Mouse (Mus musculus): ENCODE results near the gene Map3k12. TPM values are rescaled to one million over a fixed set of nuclear protein-coding genes. Genes with fewer than 3 reads are reported as not detected.

Map3k12 gene
- total RNA-seq, 1 experiment from 2014 or later, result 12.0 TPM

DNA sequence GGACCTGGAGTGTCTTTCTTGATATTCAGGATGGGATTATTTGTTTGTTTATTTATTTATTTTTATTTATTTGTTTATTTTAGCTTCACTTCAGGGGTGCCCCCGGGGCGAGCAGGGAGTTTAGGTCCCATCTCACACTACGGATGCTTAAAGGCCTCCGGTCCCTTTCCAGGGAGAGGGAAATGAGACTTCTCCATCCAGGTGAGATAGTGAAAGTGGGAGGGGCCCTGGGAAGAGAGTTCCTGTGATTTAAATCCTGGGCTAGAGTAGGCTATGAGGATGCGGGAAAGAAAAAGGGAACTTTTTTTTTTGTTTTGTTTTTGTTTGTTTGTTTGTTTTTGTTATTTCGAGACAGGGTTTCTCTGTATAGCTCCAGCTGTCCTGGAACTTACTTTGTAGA, 57.5 kb downstream of the Map3k12 start:
- DNase-seq, result no peak

DNA sequence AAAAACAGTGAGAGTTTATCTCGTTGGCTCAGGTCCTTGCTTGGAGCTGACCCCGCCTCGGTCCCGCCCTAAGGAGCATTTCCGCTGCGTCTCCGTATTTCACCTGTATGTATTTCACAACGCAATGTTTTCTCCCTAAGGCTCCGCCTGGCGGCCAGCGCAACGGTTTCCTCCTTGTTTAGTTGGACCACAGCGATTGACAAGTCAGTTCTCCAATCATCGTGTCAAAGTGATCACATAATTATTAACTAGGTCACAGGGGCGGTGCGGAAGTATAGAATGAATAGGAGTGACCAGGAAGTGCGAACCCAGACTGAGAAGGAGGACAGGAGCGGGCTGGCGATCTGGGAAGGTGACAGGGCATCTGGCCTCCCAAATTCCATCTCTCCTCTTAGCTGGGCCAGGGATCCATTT, 58.0 kb downstream of the Map3k12 start, which contains the start of gene Prr13:
Gene Prr13, plus strand, starts transcription at position 125 of the 414 bp plus-strand sequence.
- DNase-seq, result peak; percentile 84

DNA sequence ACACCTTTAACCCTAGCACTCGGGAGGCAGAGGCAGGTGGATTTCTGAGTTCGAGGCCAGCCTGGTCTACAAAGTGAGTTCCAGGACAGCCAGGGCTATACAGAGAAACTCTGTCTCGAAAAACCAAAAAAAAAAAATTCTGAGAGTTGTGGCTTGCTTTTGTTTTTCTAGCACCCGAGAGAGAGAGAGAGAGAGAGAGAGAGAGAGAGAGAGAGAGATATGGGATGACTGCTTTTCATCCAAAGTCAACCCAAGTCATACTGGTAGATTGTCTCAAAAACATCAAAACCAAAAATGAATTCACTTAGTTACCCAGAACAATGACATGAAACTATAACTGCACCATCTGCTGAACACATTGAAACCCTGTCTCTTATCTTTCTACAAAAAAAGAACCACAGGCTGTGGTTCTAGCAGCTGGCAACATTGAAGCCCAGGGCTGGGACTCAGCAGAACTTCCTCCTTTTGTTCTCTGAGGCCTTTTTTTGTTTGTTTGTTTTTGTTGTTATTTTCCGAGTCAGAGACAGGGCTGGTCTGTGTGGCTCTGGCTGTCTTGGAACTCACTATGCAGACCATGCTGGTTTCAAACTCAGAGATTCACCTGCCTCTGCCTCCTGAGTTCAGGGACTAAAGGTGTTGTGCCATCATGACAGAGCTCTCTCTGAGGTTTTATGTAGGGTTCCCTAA, 58.7 kb downstream of the Map3k12 start:
- no peak for DNase-seq

- peak; percentile 18 for DNase-seq
Observed at GRCm38 (mm10) chr15:102455993-102456392, 60.9 kb downstream of the Map3k12 start.

GRCm38 (mm10) chr15:102451666-102452430, 65.0 kb downstream of the Map3k12 start:
- DNase-seq, result peak; percentile 15

- peak; percentile 51 for DNase-seq
Observed at GRCm38 (mm10) chr15:102450928-102451327, 65.9 kb downstream of the Map3k12 start.

- no peak for DNase-seq
Observed at GRCm38 (mm10) chr15:102449366-102449765, 67.5 kb downstream of the Map3k12 start.

Other genes with a start within 250 kb of the Map3k12 start
- gene Gm9918, start 246.5 kb downstream of the Map3k12 start, total RNA-seq (2021), result 0.15 TPM in 1 of 2 replicates, not detected in the other
- 36.3 and 36.7 TPM in 2 replicates for gene Mfsd5, start 237.6 kb downstream of the Map3k12 start, total RNA-seq (2021)
- gene Espl1, start 220.8 kb downstream of the Map3k12 start, total RNA-seq (2021), result 4.1 and 6.3 TPM in 2 replicates
- gene Pfdn5, start 190.9 kb downstream of the Map3k12 start, total RNA-seq (2021), result 379 TPM in 2 replicates
- gene Myg1, start 185.4 kb downstream of the Map3k12 start, total RNA-seq (2021), result 72.4 and 77.8 TPM in 2 replicates
- 14.4 and 24.0 TPM in 2 replicates for gene Aaas, start 166.3 kb downstream of the Map3k12 start, total RNA-seq (2021)
- gene Sp7, start 149.9 kb downstream of the Map3k12 start, total RNA-seq (2021), result 0.15 TPM in 1 of 2 replicates, not detected in the other
- gene Sp1, start 110.9 kb downstream of the Map3k12 start, total RNA-seq (2021), result 49.9 and 82.8 TPM in 2 replicates
- gene Amhr2, start 71.7 kb downstream of the Map3k12 start, total RNA-seq (2021), result 1.4 and 1.9 TPM in 2 replicates
- 100 and 158 TPM in 2 replicates for gene Prr13, start 58.0 kb downstream of the Map3k12 start, total RNA-seq (2021)
- 747 and 809 TPM in 2 replicates for gene Pcbp2, start 46.5 kb downstream of the Map3k12 start, total RNA-seq (2021)
- not detected in 2 replicates for gene Gm10337, start 13.3 kb downstream of the Map3k12 start, total RNA-seq (2021)
- 42.4 and 48.9 TPM in 2 replicates for gene Tarbp2, start 1.1 kb upstream of the Map3k12 start, total RNA-seq (2021)
- 3.4 and 6.6 TPM in 2 replicates for gene Npff, start 7.9 kb upstream of the Map3k12 start, total RNA-seq (2021)
- 2.2 TPM in 1 of 2 replicates, not detected in the other for gene Gm28047, start 108.0 kb upstream of the Map3k12 start, total RNA-seq (2021)
- gene Atf7, start 108.4 kb upstream of the Map3k12 start, total RNA-seq (2021), result 78.0 and 81.1 TPM in 2 replicates
- 13.8 and 32.0 TPM in 2 replicates for gene Atp5g2, start 155.3 kb upstream of the Map3k12 start, total RNA-seq (2021)
- gene Calcoco1, start 205.1 kb upstream of the Map3k12 start, total RNA-seq (2021), result 105 and 147 TPM in 2 replicates